Mouse (Mus musculus) natural killer cell, adult 2 months (primary cell): ENCODE measurements at regions not wholly inside any gene's neighbourhood (a gene's known extent, or its start where the extent isn't known, plus 50 kb on each side); places are given as distances from the start of the nearest gene placed in this dataset.

Experiments
- DNase-seq, 2 experiments: peaks; one replicate each; pipeline ENCODE4 v3.0.0; 2022; ENCODE audit warnings: low spot score in 2 of 2

GRCm38 (mm10) chr3:52197982-52198750 lies 70.0 kb upstream of the Foxo1 start:
- DNase-seq: peak; percentile 73 to 75

- DNase-seq: peak; percentile 72 to 74
These were observed 69.1 kb upstream of the Foxo1 start for GRCm38 (mm10) chr3:52198751-52199738.

GRCm38 (mm10) chr3:52200106-52200505 lies 68.0 kb upstream of the Foxo1 start:
- DNase-seq: no peak

GRCm38 (mm10) chr3:52210556-52211302 lies 57.4 kb upstream of the Foxo1 start:
- no peak for DNase-seq

GRCm38 (mm10) chr3:52211303-52211695 lies 56.8 kb upstream of the Foxo1 start:
- no peak for DNase-seq

GRCm38 (mm10) chr3:52214114-52214513 lies 54.0 kb upstream of the Foxo1 start:
- no peak for DNase-seq

- DNase-seq: no peak
These were observed 53.1 kb upstream of the Foxo1 start for GRCm38 (mm10) chr3:52215083-52215482.
